Mouse (Mus musculus): ENCODE data around the gene Hsdl2. TPM values are rescaled to one million over a fixed set of nuclear protein-coding genes. Genes with fewer than 3 reads are reported as not detected.

Hsdl2 gene
- 1.8 and 2.6 TPM in 2 replicates for polyA plus RNA-seq (2012)

DNA sequence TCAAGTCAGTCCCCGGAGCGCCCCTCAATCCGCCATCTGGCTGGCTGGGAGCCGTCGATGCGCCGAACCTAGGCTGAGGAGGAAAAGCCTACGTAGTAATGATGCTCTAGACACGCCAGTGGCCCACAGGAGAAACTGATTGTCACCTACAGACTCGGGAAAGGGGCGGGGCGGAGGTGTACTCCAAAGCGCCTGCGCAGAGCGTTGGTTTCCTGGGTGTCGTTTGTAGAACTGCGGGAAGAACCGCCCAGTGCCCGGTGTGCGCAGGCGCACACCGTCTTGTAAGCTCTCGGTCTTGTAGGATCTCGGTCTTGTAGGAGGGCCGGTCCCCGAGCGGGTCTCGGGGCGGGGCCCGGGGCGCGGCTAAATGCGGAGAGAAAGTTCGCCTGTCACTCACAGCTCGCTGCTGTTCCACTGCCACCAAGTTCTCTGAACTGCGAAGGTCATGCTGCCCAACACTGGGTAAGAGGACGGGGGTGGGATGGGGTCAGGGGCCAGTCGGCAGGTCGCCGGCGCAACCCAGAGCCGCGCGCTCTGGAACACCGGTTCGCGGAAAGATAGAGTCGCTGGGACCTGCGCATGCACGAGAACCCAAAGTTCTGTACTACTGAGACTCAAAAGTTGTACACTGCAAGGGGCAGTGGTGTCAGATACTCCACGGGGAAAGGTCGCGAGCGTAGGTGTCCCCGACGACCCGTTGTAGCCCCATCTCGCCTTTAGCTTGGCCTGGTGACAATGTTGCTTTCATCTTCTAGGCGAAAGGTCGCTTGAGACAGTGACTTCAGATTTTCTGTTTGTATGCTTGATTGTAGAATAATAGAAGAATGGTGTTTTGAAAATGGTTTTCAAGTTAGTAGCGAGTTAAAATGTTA is at the start of gene Hsdl2:
TSS of gene Hsdl2 (plus strand) at position 250 of the 872 bp plus-strand sequence.
- no peak for TF ChIP-seq GATA1 (IDR thresholded peaks at IDR 0.05; ENCODE audit: low read length)

DNA sequence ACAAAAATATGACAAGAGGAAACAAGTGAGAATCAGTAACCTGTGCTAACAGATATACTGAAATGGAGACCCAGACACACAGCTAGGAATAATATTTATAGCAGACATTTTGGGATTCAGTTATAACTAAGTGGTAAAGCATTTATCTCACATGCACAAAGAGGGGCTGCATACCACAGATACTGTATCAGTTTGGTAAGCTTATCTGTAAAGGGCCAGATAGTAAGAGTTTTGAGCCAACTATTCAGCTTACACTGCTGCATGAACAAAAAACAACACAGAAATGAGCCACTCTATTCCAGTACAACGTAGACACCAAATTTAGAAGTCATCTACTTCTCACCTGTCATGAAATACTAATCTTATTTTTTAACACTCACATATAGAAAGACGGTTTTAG is 48.1 kb upstream of the Hsdl2 start:
- TF ChIP-seq GATA1 (IDR thresholded peaks at IDR 0.05; ENCODE audit: low read length), result peak; percentile 98

DNA sequence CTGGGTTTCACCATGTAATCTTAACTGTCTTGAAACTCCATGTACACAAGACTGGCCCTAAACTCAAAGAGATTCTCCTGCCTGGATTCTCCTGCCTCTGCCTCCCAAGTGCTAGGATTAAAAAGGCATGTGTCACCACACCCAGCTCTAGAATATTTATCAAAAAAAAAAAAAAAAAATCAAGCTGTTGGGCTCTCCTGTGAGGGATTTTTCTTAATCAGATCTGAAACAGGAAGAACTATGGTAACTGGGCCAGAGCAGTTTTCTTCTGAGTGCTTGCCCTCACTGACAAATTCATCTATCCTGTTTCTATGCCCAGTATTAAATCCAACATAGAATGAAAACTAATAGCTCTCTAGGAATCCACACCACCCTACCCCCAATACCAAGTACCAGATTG is 45.7 kb upstream of the Hsdl2 start:
- no peak for TF ChIP-seq GATA1 (IDR thresholded peaks at IDR 0.05; ENCODE audit: low read length)

- no peak for TF ChIP-seq GATA1 (IDR thresholded peaks at IDR 0.05; ENCODE audit: low read length)
These were observed 45.1 kb upstream of the Hsdl2 start for GRCm38 (mm10) chr4:59536281-59536680.

GRCm38 (mm10) chr4:59543006-59543405 is 38.4 kb upstream of the Hsdl2 start:
- no peak for TF ChIP-seq GATA1 (IDR thresholded peaks at IDR 0.05; ENCODE audit: low read length)

- TF ChIP-seq GATA1 (IDR thresholded peaks at IDR 0.05; ENCODE audit: low read length), result no peak
These were observed 36.7 kb upstream of the Hsdl2 start for GRCm38 (mm10) chr4:59544654-59545053.

DNA sequence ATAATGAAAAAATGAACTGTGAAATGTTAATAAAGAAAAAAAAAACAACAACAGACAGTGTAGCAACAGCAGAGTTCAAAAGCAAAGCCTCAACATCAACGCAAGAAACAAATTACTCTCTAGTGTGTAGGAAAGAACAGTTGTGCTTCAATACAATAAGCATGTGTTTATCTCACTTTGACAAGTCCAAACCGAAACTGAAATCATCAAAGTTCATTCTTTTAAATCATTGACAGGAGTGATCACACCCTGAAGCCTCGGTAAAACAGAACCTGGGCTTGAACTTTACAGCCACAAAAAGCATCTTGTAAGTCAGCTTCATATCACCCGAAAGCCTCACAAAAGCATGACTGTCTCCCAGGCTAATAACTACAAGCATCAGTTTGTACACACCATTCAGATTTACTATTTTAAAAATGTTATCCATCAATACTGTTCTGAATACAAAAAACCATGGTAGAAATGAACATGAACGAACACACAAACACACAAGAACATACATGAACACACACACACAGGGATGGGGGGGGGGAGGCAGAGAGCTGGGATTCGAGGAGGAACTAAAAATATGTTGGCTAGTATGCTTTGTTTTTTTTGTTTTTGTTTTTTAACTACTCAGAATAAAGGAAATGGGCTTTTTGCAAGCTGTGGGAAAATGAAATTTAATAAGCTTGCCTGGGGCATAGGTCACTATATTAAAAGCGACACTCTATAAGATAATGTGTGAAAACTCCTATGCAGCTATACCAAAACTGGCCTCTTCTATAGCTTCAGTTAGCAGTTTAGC is 34.9 kb upstream of the Hsdl2 start:
- TF ChIP-seq GATA1 (IDR thresholded peaks at IDR 0.05; ENCODE audit: low read length), result no peak

- no peak for TF ChIP-seq GATA1 (IDR thresholded peaks at IDR 0.05; ENCODE audit: low read length)
These were observed 34.0 kb upstream of the Hsdl2 start for GRCm38 (mm10) chr4:59547136-59547889.

DNA sequence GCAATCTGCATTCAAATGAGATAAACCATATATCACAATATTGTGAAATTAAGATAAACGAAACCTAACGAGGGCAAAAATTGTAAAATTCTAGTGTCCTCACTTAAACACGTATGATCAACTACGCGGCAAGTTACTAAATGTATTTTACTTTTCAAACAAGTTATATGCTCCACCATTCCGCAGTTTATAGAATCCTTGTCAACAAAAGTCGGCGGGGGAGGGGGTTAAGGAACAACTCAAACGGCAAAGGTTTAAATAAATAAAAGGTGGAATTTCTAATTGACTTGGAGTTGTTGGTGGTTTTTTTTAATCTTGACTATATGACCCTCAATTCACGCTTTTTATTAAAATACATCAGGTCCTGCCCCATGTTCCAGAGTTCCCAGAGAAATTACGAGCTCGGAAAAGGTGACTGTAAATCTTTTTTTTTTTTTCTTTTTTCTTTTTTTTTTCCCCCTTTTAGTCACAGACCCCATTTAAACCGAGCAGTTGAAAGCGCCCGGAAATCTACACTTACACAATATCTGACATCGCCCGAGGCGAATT is 33.3 kb upstream of the Hsdl2 start:
- no peak for TF ChIP-seq GATA1 (IDR thresholded peaks at IDR 0.05; ENCODE audit: low read length)

DNA sequence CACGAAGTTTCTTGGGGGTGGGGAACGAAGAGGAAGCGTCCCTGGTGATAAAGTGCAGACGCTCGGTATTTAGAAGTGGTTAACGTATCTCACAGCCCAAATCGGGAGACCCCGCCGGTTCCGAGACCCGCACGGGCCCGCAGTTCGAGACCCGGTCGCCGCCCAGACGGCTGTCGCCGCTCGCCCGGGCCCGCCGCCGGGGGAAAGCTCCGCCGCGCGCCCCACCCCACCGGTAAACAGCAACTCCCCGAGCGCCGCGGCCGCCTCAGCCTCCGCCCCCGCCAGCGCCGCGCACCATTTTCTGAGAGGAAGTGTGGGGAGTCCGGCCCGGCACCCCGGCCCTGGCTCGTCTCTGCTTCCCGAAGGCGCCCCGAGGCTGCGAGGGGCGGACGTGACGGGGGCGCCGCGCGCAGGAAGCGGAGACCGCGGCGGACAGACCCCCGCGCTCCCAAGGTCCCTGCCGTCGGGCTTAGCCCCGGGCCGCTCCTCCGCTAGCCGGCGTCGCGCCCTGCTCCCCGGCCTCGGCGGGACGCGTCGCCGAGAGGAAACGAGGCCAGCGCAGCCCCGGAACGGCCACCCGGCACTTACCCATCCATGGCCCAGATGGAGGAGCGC is 32.7 kb upstream of the Hsdl2 start:
- no peak for TF ChIP-seq GATA1 (IDR thresholded peaks at IDR 0.05; ENCODE audit: low read length)

- no peak for TF ChIP-seq GATA1 (IDR thresholded peaks at IDR 0.05; ENCODE audit: low read length)
These were observed 32.0 kb upstream of the Hsdl2 start, which contains the start of gene Ptbp3 for GRCm38 (mm10) chr4:59549175-59549976. Ptbp3 (minus strand) TSS chr4:59549364.

DNA sequence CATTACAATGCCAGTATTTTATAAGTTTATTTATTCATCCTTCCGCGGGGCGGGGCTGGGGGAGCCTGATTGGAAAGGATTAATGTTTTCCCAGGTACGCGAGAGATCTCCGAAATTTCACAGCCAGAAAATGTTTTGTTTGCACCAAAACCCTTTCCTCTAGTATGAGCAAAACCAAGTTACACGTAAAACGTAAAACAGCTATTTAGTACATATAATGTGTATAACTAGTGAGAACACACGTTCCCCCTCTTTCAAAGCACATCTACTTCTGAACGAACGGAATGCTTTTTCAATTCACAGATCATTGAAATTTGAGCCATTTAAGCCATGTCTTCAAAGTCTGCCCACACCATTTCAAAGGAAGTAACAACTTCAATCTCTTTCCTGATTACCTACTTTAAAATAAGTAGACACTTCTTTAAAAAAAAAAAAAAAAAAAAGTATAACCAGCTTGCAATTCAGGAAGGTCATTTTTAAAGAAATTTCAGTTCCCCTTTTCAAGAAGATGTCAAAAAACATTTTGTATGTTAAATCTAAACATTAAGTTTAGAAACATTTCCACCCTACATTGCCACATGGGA is 31.3 kb upstream of the Hsdl2 start:
- TF ChIP-seq GATA1 (IDR thresholded peaks at IDR 0.05; ENCODE audit: low read length), result no peak

DNA sequence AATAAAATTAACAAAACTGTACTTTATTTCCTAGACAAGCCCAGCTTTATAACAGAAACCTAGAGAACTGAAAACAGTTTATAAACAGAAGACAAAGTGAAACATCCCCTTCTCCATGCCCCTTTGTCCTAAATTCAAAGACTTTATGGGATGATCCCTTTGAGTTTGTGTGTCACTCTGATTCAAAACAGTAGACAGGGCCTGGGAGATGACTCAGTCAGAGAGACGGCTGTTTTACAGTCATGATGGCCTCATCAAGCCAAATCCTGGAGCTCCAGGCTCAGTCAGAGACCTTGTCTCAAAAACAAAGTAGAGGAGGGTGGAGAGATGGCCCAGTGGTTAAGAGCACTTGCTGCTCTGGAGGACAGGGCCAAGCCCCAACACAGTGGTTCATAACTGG is 29.5 kb upstream of the Hsdl2 start:
- no peak for TF ChIP-seq GATA1 (IDR thresholded peaks at IDR 0.05; ENCODE audit: low read length)

- TF ChIP-seq GATA1 (IDR thresholded peaks at IDR 0.05; ENCODE audit: low read length), result no peak
These were observed 28.5 kb upstream of the Hsdl2 start for GRCm38 (mm10) chr4:59552835-59553234.
